Mouse (Mus musculus): ENCODE data around the gene Mtap. TPM values are rescaled to one million over a fixed set of nuclear protein-coding genes. Genes with fewer than 3 reads are reported as not detected.

Mtap gene
- 65.9 and 75.8 TPM in 2 replicates for polyA plus RNA-seq (2014; fragmentation: Nextera tagmentation; extraction: Ambion mirVana)

GRCm38 (mm10) chr4:89136906-89137541 lies at the start of gene Mtap:
Gene Mtap (plus strand): TSS chr4:89137122.
- Histone ChIP-seq H3K4me2 (ENCODE audit: low read depth, low read length) (peak within 1 kb of the TSS; percentile 56), H3K4me3 (ENCODE audit: low read depth, low read length) (peak within 1 kb of the TSS; percentile 97), H3K27ac (replicated peaks; ENCODE audit: low read depth, low read length) (peak within 1 kb of the TSS; percentile 86), H3K4me1 (ENCODE audit: control insufficient read depth, insufficient read depth, low read length) (peaks cover 12% of the 10 kb centered on the region), H3K27me3 (replicated peaks; ENCODE audit: control insufficient read depth, insufficient read depth, low read length) (no peaks in the 10 kb centered on the region), H3K36me3 (ENCODE audit: control insufficient read depth, insufficient read depth, low read length) (no peaks in the 10 kb centered on the region), H3K9ac (ENCODE audit: low read depth, low read length) (peak within 1 kb of the TSS; percentile 89), H3K9me3 (ENCODE audit: control insufficient read depth, low read length) (no peaks in the 10 kb centered on the region)
- DNase-seq (ENCODE audit: low spot score) (peak; percentile 93), ATAC-seq (ENCODE audit: low read depth) (peak; percentile 95)
- WGBS, result 0% methylated on average over 23 of the region's 31 CpGs

GRCm38 (mm10) chr4:89089110-89089509 lies 47.8 kb upstream of the Mtap start:
- H3K9me3 ChIP-seq (ENCODE audit: control insufficient read depth, low read length), result no peaks in the 10 kb centered on the region
- no peak overlapping the region for H3K4me3 ChIP-seq (ENCODE audit: low read depth, low read length)
- no peaks in the 10 kb centered on the region for H3K4me1 ChIP-seq (ENCODE audit: control insufficient read depth, insufficient read depth, low read length)
- H3K9ac ChIP-seq (ENCODE audit: low read depth, low read length), result no peak overlapping the region
- ATAC-seq (ENCODE audit: low read depth), result no peak
- H3K36me3 ChIP-seq (ENCODE audit: control insufficient read depth, insufficient read depth, low read length), result no peaks in the 10 kb centered on the region
- DNase-seq (ENCODE audit: low spot score), result no peak
- no peaks in the 10 kb centered on the region for H3K27me3 ChIP-seq (replicated peaks; ENCODE audit: control insufficient read depth, insufficient read depth, low read length)
- no peak overlapping the region for H3K4me2 ChIP-seq (ENCODE audit: low read depth, low read length)
- H3K27ac ChIP-seq (replicated peaks; ENCODE audit: low read depth, low read length), result no peak overlapping the region
- 86% methylated on average over 7 of the region's 7 CpGs for WGBS

GRCm38 (mm10) chr4:89090217-89090616 lies 46.7 kb upstream of the Mtap start:
- Histone ChIP-seq H3K36me3 (ENCODE audit: control insufficient read depth, insufficient read depth, low read length) (no peaks in the 10 kb centered on the region), H3K9ac (ENCODE audit: low read depth, low read length) (no peak overlapping the region), H3K4me2 (ENCODE audit: low read depth, low read length) (no peak overlapping the region), H3K4me3 (ENCODE audit: low read depth, low read length) (no peak overlapping the region), H3K9me3 (ENCODE audit: control insufficient read depth, low read length) (no peaks in the 10 kb centered on the region), H3K27ac (replicated peaks; ENCODE audit: low read depth, low read length) (no peak overlapping the region), H3K27me3 (replicated peaks; ENCODE audit: control insufficient read depth, insufficient read depth, low read length) (no peaks in the 10 kb centered on the region), H3K4me1 (ENCODE audit: control insufficient read depth, insufficient read depth, low read length) (no peaks in the 10 kb centered on the region)
- ATAC-seq (ENCODE audit: low read depth), result no peak
- 66% methylated on average over 6 of the region's 6 CpGs for WGBS
- DNase-seq (ENCODE audit: low spot score), result peak; percentile 42

GRCm38 (mm10) chr4:89092153-89092552 lies 44.8 kb upstream of the Mtap start:
- ATAC-seq (ENCODE audit: low read depth) (no peak), DNase-seq (ENCODE audit: low spot score) (no peak)
- Histone ChIP-seq H3K4me2 (ENCODE audit: low read depth, low read length) (no peak overlapping the region), H3K27ac (replicated peaks; ENCODE audit: low read depth, low read length) (no peak overlapping the region), H3K4me1 (ENCODE audit: control insufficient read depth, insufficient read depth, low read length) (no peaks in the 10 kb centered on the region), H3K9me3 (ENCODE audit: control insufficient read depth, low read length) (no peaks in the 10 kb centered on the region), H3K36me3 (ENCODE audit: control insufficient read depth, insufficient read depth, low read length) (no peaks in the 10 kb centered on the region), H3K27me3 (replicated peaks; ENCODE audit: control insufficient read depth, insufficient read depth, low read length) (no peaks in the 10 kb centered on the region), H3K9ac (ENCODE audit: low read depth, low read length) (no peak overlapping the region), H3K4me3 (ENCODE audit: low read depth, low read length) (no peak overlapping the region)
- WGBS, result 63% methylated on average over 5 of the region's 5 CpGs

GRCm38 (mm10) chr4:89094773-89095172 lies 42.1 kb upstream of the Mtap start:
- Histone ChIP-seq H3K9ac (ENCODE audit: low read depth, low read length) (no peak overlapping the region), H3K27ac (replicated peaks; ENCODE audit: low read depth, low read length) (no peak overlapping the region), H3K4me3 (ENCODE audit: low read depth, low read length) (no peak overlapping the region), H3K9me3 (ENCODE audit: control insufficient read depth, low read length) (no peaks in the 10 kb centered on the region), H3K4me2 (ENCODE audit: low read depth, low read length) (no peak overlapping the region), H3K36me3 (ENCODE audit: control insufficient read depth, insufficient read depth, low read length) (no peaks in the 10 kb centered on the region), H3K27me3 (replicated peaks; ENCODE audit: control insufficient read depth, insufficient read depth, low read length) (no peaks in the 10 kb centered on the region), H3K4me1 (ENCODE audit: control insufficient read depth, insufficient read depth, low read length) (no peaks in the 10 kb centered on the region)
- 74% methylated on average over 5 of the region's 5 CpGs for WGBS
- ATAC-seq (ENCODE audit: low read depth), result peak; percentile 41; the same call in 1 of the 2 replicates
- peak; percentile 40 for DNase-seq (ENCODE audit: low spot score)

- Histone ChIP-seq H3K4me3 (ENCODE audit: low read depth, low read length) (no peak overlapping the region), H3K9me3 (ENCODE audit: control insufficient read depth, low read length) (no peaks in the 10 kb centered on the region), H3K27ac (replicated peaks; ENCODE audit: low read depth, low read length) (no peak overlapping the region), H3K4me1 (ENCODE audit: control insufficient read depth, insufficient read depth, low read length) (no peaks in the 10 kb centered on the region), H3K4me2 (ENCODE audit: low read depth, low read length) (no peak overlapping the region), H3K36me3 (ENCODE audit: control insufficient read depth, insufficient read depth, low read length) (no peaks in the 10 kb centered on the region), H3K9ac (ENCODE audit: low read depth, low read length) (no peak overlapping the region), H3K27me3 (replicated peaks; ENCODE audit: control insufficient read depth, insufficient read depth, low read length) (no peaks in the 10 kb centered on the region)
- ATAC-seq (ENCODE audit: low read depth), result no peak
- no peak for DNase-seq (ENCODE audit: low spot score)
- 34% methylated on average over 5 of the region's 5 CpGs for WGBS
These were observed 38.7 kb upstream of the Mtap start for GRCm38 (mm10) chr4:89098261-89098660.

GRCm38 (mm10) chr4:89101276-89101675 lies 35.6 kb upstream of the Mtap start:
- Histone ChIP-seq H3K4me2 (ENCODE audit: low read depth, low read length) (no peak overlapping the region), H3K36me3 (ENCODE audit: control insufficient read depth, insufficient read depth, low read length) (no peaks in the 10 kb centered on the region), H3K9ac (ENCODE audit: low read depth, low read length) (no peak overlapping the region), H3K27me3 (replicated peaks; ENCODE audit: control insufficient read depth, insufficient read depth, low read length) (no peaks in the 10 kb centered on the region), H3K4me1 (ENCODE audit: control insufficient read depth, insufficient read depth, low read length) (no peaks in the 10 kb centered on the region), H3K27ac (replicated peaks; ENCODE audit: low read depth, low read length) (no peak overlapping the region), H3K9me3 (ENCODE audit: control insufficient read depth, low read length) (no peaks in the 10 kb centered on the region), H3K4me3 (ENCODE audit: low read depth, low read length) (no peak overlapping the region)
- no peak for ATAC-seq (ENCODE audit: low read depth)
- DNase-seq (ENCODE audit: low spot score), result no peak
- WGBS, result 25% methylated on average over 3 of the region's 3 CpGs

- 65% methylated on average over 2 of the region's 2 CpGs for WGBS
These were observed 34.6 kb upstream of the Mtap start for GRCm38 (mm10) chr4:89102283-89102682.

GRCm38 (mm10) chr4:89105486-89105885 lies 31.4 kb upstream of the Mtap start:
- H3K27me3 ChIP-seq (replicated peaks; ENCODE audit: control insufficient read depth, insufficient read depth, low read length), result no peaks in the 10 kb centered on the region
- no peaks in the 10 kb centered on the region for H3K4me1 ChIP-seq (ENCODE audit: control insufficient read depth, insufficient read depth, low read length)
- no peak for DNase-seq (ENCODE audit: low spot score)
- H3K4me2 ChIP-seq (ENCODE audit: low read depth, low read length), result no peak overlapping the region
- no peak overlapping the region for H3K27ac ChIP-seq (replicated peaks; ENCODE audit: low read depth, low read length)
- WGBS, result 35% methylated on average over 2 of the region's 2 CpGs
- H3K4me3 ChIP-seq (ENCODE audit: low read depth, low read length), result no peak overlapping the region
- no peak overlapping the region for H3K9ac ChIP-seq (ENCODE audit: low read depth, low read length)
- no peaks in the 10 kb centered on the region for H3K36me3 ChIP-seq (ENCODE audit: control insufficient read depth, insufficient read depth, low read length)
- no peaks in the 10 kb centered on the region for H3K9me3 ChIP-seq (ENCODE audit: control insufficient read depth, low read length)
- ATAC-seq (ENCODE audit: low read depth), result no peak

More at GRCm38 (mm10) chr4:89102283-89102682, 34.6 kb upstream of the Mtap start:
- no peak overlapping the region for H3K27ac ChIP-seq (replicated peaks; ENCODE audit: low read depth, low read length)
- H3K9ac ChIP-seq (ENCODE audit: low read depth, low read length), result no peak overlapping the region
- ATAC-seq (ENCODE audit: low read depth), result no peak
- H3K4me2 ChIP-seq (ENCODE audit: low read depth, low read length), result no peak overlapping the region
- no peaks in the 10 kb centered on the region for H3K36me3 ChIP-seq (ENCODE audit: control insufficient read depth, insufficient read depth, low read length)
- H3K4me3 ChIP-seq (ENCODE audit: low read depth, low read length), result no peak overlapping the region
- H3K4me1 ChIP-seq (ENCODE audit: control insufficient read depth, insufficient read depth, low read length), result no peaks in the 10 kb centered on the region
- no peaks in the 10 kb centered on the region for H3K9me3 ChIP-seq (ENCODE audit: control insufficient read depth, low read length)
- H3K27me3 ChIP-seq (replicated peaks; ENCODE audit: control insufficient read depth, insufficient read depth, low read length), result no peaks in the 10 kb centered on the region
- DNase-seq (ENCODE audit: low spot score), result no peak
